Mouse (Mus musculus) forebrain, postnatal 0 days (tissue): ENCODE results near the gene Fam174b. TPM values are rescaled to one million over a fixed set of nuclear protein-coding genes. Genes with fewer than 3 reads are reported as not detected.

Experiments
- ATAC-seq: fragments of 200-750 bp; cut with Nextera tagmentation; 2 replicates; pipeline ENCODE4 v1.8.0; 2017; ENCODE audit warnings: mild to moderate bottlenecking, moderate library complexity
- DNase-seq: peaks from one replicate; pipeline ENCODE4 v3.0.0-alpha.2; 2015
- H3K27ac ChIP-seq: fragments of 300-500 bp; sonication (generic); 2 replicates; pipeline ENCODE4 v1.5.1; 2014; ENCODE audit warnings: low read depth, mild to moderate bottlenecking, antibody characterized with exemption, low read length, moderate library complexity, mixed read lengths
- H3K27me3 ChIP-seq: fragments of 300-500 bp; sonication (generic); 2 replicates; pipeline ENCODE4 v1.6.1; 2014; ENCODE audit warnings: mild to moderate bottlenecking, low read length, mixed read lengths; ENCODE audit not compliant: insufficient read depth
- H3K36me3 ChIP-seq: fragments of 300-500 bp; sonication (generic); 2 replicates; pipeline ENCODE4 v1.6.1; 2014; ENCODE audit warnings: mild to moderate bottlenecking, moderate library complexity; ENCODE audit not compliant: insufficient read depth
- H3K4me1 ChIP-seq: fragments of 300-500 bp; sonication (generic); 2 replicates; pipeline ENCODE4 v1.6.1; 2014; ENCODE audit warnings: antibody characterized with exemption; ENCODE audit not compliant: insufficient read depth
- H3K4me2 ChIP-seq: fragments of 300-500 bp; sonication (generic); 2 replicates; pipeline ENCODE4 v1.6.1; 2014; ENCODE audit warnings: low read depth, mild to moderate bottlenecking, moderate library complexity
- H3K4me3 ChIP-seq: fragments of 300-500 bp; sonication (generic); 2 replicates; pipeline ENCODE4 v1.5.1; 2014; ENCODE audit warnings: low read depth, low read length, mixed read lengths
- H3K9ac ChIP-seq: fragments of 300-500 bp; sonication (generic); 2 replicates; pipeline ENCODE4 v1.6.1; 2014; ENCODE audit warnings: mild to moderate bottlenecking
- H3K9me3 ChIP-seq: fragments of 300-500 bp; sonication (generic); 2 replicates; pipeline ENCODE4 v1.6.1; 2016; ENCODE audit warnings: low read length
- CTCF ChIP-seq: sonication (generic); IDR thresholded peaks from 2 replicates; pipeline ENCODE4 v1.5.1; 2016; ENCODE audit warnings: antibody characterized with exemption, control low read depth, low read depth
- WGBS: fragments of 180-500 bp; shearing (Covaris S2); extraction: QIAGEN DNeasy Blood & Tissue Kit; methylation state at CpG from one replicate; pipeline ENCODE4 v1.1.7; 2014; 5-methylcytosine and 5-hydroxymethylcytosine counted together
- polyA plus RNA-seq: library from polyadenylated mRNA; unstranded; fragments of >200 nt; fragmentation: Nextera tagmentation; extraction: Ambion mirVana; gene quantifications from 2 replicates; pipeline ENCODE4 v1.2.1, GENCODE M21; 2015
- total RNA-seq: library from RNA; depleted of rRNA; stranded (reverse); fragments of >200 nt; gene quantifications from 2 replicates; pipeline ENCODE4 v1.2.3, GENCODE M21; 2014

The Fam174b gene
- total and polyA plus RNA-seq, 2 experiments from 2014 or later: 35.6 to 44.9 TPM

GRCm38 (mm10) chr7:73718497-73719007 lies 21.6 kb upstream of the Fam174b start:
- Histone ChIP-seq H3K4me2 (no peak overlapping the region), H3K9me3 (no peaks in the 10 kb centered on the region), H3K27ac (no peak overlapping the region), H3K4me3 (no peak overlapping the region), H3K27me3 (no peaks in the 10 kb centered on the region), H3K4me1 (no peaks in the 10 kb centered on the region), H3K36me3 (no peaks in the 10 kb centered on the region), H3K9ac (no peak overlapping the region)
- TF ChIP-seq CTCF: no peak
- no peak for DNase-seq
- WGBS: 45% methylated on average over 5 of the region's 5 CpGs
- ATAC-seq: peak; percentile 19; the same call in 1 of the 2 replicates

- Histone ChIP-seq H3K4me3 (no peak overlapping the region), H3K9ac (no peak overlapping the region), H3K36me3 (no peaks in the 10 kb centered on the region), H3K27ac (no peak overlapping the region), H3K9me3 (no peaks in the 10 kb centered on the region), H3K4me1 (no peaks in the 10 kb centered on the region), H3K4me2 (no peak overlapping the region), H3K27me3 (no peaks in the 10 kb centered on the region)
- WGBS: 19% methylated on average over 3 of the region's 3 CpGs
- no peak for TF ChIP-seq CTCF
- DNase-seq (no peak), ATAC-seq (no peak)
Observed at GRCm38 (mm10) chr7:73721046-73721445, 19.1 kb upstream of the Fam174b start.

- DNase-seq (no peak), ATAC-seq (no peak)
- no peak overlapping the region for H3K9ac ChIP-seq
- H3K27ac ChIP-seq: no peak overlapping the region
- no peak overlapping the region for H3K4me3 ChIP-seq
- H3K27me3 ChIP-seq: no peaks in the 10 kb centered on the region
- TF ChIP-seq CTCF: no peak
- no peaks in the 10 kb centered on the region for H3K9me3 ChIP-seq
- no peak overlapping the region for H3K4me2 ChIP-seq
- H3K36me3 ChIP-seq: no peaks in the 10 kb centered on the region
- 84% methylated on average over 3 of the region's 3 CpGs for WGBS
- H3K4me1 ChIP-seq: no peaks in the 10 kb centered on the region
Observed at GRCm38 (mm10) chr7:73721764-73722163, 18.3 kb upstream of the Fam174b start.

- Histone ChIP-seq H3K36me3 (no peaks in the 10 kb centered on the region), H3K27ac (no peak overlapping the region), H3K9me3 (no peaks in the 10 kb centered on the region), H3K4me1 (no peaks in the 10 kb centered on the region), H3K4me2 (no peak overlapping the region), H3K27me3 (no peaks in the 10 kb centered on the region), H3K4me3 (no peak overlapping the region), H3K9ac (no peak overlapping the region)
- TF ChIP-seq CTCF: no peak
- WGBS: 19% methylated on average over 7 of the region's 7 CpGs
- DNase-seq (no peak), ATAC-seq (peak; percentile 38)
Observed at GRCm38 (mm10) chr7:73729913-73730312, 10.2 kb upstream of the Fam174b start.

GRCm38 (mm10) chr7:73730430-73731022 lies 9.6 kb upstream of the Fam174b start:
- ATAC-seq (no peak), DNase-seq (no peak)
- no peak for TF ChIP-seq CTCF
- no peak overlapping the region for H3K4me2 ChIP-seq
- no peak overlapping the region for H3K4me3 ChIP-seq
- no peak overlapping the region for H3K27ac ChIP-seq
- H3K4me1 ChIP-seq: no peaks in the 10 kb centered on the region
- H3K36me3 ChIP-seq: no peaks in the 10 kb centered on the region
- H3K9ac ChIP-seq: no peak overlapping the region
- H3K9me3 ChIP-seq: no peaks in the 10 kb centered on the region
- H3K27me3 ChIP-seq: no peaks in the 10 kb centered on the region
- WGBS: 55% methylated on average over 10 of the region's 10 CpGs

- Histone ChIP-seq H3K27me3 (no peaks in the 10 kb centered on the region), H3K9me3 (no peaks in the 10 kb centered on the region), H3K4me2 (no peak overlapping the region), H3K9ac (no peak overlapping the region), H3K4me3 (no peak overlapping the region), H3K4me1 (0 out of 2 replicates have a peak, but pooled peaks cover 2% of the 10 kb centered on the region), H3K27ac (no peak overlapping the region), H3K36me3 (no peaks in the 10 kb centered on the region)
- ATAC-seq (no peak), DNase-seq (no peak)
- TF ChIP-seq CTCF: no peak
- 66% methylated on average over 2 of the region's 2 CpGs for WGBS
Observed at GRCm38 (mm10) chr7:73736046-73736445, 4.1 kb upstream of the Fam174b start.

GRCm38 (mm10) chr7:73741392-73741791 lies 1.3 kb downstream of the Fam174b start:
- Histone ChIP-seq H3K27ac (no peak overlapping the region), H3K36me3 (no peaks in the 10 kb centered on the region), H3K4me2 (peak overlapping the region; percentile 87), H3K4me1 (peaks cover 12% of the 10 kb centered on the region; the same call in 1 of the 2 replicates), H3K9ac (peak overlapping the region; percentile 90), H3K27me3 (no peaks in the 10 kb centered on the region), H3K4me3 (peak overlapping the region; percentile 71), H3K9me3 (no peaks in the 10 kb centered on the region)
- ATAC-seq (no peak), DNase-seq (no peak)
- WGBS: 47% methylated on average over 5 of the region's 5 CpGs
- no peak for TF ChIP-seq CTCF
